Mouse (Mus musculus): Measurements from ENCODE around the gene 6030468B19Rik. TPM values are rescaled to one million over a fixed set of nuclear protein-coding genes. Genes with fewer than 3 reads are reported as not detected.
A peak's percentile ranks its signal among the peaks of the same experiment; 100 is the strongest.
"Not testable (repeated sequence)": the region's sequence is repeated elsewhere in the genome, so short reads cannot be mapped to it uniquely, and the experiment has no call there.

6030468B19Rik gene
- polyA plus RNA-seq, 1 experiment: not detected

DNA sequence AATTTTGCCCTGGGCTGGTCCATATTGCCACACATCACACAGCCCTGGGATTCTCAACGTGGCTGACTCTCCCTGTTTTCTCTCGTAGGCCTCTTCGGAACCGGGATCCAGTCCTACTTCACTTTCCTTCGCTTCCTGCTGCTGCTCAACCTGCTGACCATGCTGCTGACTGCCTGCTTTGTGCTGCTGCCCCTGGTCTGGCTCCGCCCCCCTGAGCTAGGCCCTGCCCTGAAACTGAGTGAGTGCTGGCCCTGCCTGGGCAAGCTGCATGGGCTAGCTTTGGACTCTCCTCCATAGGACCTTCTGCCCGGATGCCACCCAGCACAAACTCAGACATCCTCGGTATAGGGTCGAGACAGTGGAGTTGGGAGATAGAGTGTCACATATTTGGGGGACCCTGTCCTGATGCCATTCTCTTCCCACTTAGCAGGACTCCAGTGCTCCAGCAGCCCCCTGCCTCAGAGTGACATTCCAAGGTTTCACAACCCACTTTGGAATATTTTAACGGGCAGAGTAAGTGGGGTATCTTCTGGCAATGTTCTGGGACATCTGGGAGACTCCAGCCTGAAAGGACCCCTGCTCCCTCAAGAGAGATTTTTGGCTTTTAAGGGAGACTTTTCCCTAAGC, 13.7 kb upstream of the 6030468B19Rik start:
- Histone ChIP-seq H3K4me1 (ENCODE audit: control insufficient read depth, insufficient read depth, insufficient read length, low read length) (peaks cover 3% of the 10 kb centered on the region; the same call in 1 of the 2 replicates), H3K27ac (replicated peaks; ENCODE audit: low read depth, low read length) (peak overlapping the region; percentile 72), H3K4me3 (ENCODE audit: insufficient read depth, low read depth, low read length) (peak overlapping the region; percentile 65)

DNA sequence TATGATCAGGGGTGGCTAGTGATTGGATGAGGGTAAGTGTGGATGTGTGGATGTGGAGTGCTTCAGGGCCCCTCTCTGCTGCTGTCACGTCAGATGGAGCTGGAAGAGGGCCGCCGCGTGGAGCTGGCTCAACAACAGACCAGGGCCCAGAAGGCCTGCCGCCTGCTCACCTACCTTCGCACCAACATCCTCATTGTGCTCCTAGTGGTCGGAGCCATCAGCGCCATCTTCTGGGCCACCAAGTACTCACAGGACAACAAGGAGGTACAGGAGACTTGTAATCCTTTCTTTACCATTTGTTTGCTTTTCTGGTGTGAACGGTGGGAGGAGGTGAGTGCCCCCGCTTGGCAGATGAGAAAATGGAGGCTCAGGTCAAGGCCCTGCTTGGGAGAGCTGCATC, 11.2 kb upstream of the 6030468B19Rik start:
- H3K27ac ChIP-seq (replicated peaks; ENCODE audit: low read depth, low read length): no peak overlapping the region
- H3K4me1 ChIP-seq (ENCODE audit: control insufficient read depth, insufficient read depth, insufficient read length, low read length): no peaks in the 10 kb centered on the region; the same call in 1 of the 2 replicates
- H3K4me3 ChIP-seq (ENCODE audit: insufficient read depth, low read depth, low read length): no peak overlapping the region

DNA sequence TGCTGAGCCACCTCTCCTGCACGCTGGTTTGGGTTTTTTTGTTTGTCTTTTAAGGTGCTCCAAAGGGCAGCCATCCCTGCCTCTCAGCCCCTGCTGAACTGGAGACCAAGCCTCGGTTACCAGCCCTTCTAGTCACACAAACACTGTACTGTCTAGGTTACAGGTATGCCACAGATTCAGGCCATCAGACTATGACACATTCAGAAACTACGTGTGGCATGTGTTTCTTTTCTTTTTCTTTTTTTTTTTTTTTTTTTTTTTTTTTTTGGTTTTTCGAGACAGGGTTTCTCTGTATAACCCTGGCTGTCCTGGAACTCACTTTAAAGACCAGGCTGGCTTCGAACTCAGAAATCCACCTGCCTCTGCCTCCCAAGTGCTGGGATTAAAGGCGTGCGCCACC, 9.0 kb upstream of the 6030468B19Rik start:
- not testable (repeated sequence) for H3K4me3 ChIP-seq (ENCODE audit: insufficient read depth, low read depth, low read length); H3K27ac ChIP-seq (replicated peaks; ENCODE audit: low read depth, low read length); H3K4me1 ChIP-seq (ENCODE audit: control insufficient read depth, insufficient read depth, insufficient read length, low read length)

DNA sequence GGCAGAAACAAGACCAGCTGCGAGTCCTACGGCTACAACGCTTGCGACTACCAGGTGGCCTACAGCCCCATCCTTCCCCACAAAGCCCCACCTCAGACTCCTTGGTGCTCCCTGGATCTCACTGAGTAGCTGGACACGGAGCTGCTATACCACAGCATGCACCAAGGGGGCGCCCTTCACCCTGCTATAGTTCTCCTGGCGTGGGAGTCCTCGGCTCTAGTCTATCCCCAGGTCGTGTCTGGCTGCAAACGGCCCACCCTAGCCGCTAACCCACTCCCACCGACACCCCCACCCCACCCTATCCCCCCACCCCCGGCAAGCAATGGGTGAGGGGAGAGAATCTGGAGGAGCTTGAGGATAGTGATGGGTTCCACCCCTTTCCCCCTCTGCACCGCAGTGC, 7.2 kb upstream of the 6030468B19Rik start:
- no peak overlapping the region for H3K27ac ChIP-seq (replicated peaks; ENCODE audit: low read depth, low read length)
- no peaks in the 10 kb centered on the region for H3K4me1 ChIP-seq (ENCODE audit: control insufficient read depth, insufficient read depth, insufficient read length, low read length)
- no peak overlapping the region for H3K4me3 ChIP-seq (ENCODE audit: insufficient read depth, low read depth, low read length)

DNA sequence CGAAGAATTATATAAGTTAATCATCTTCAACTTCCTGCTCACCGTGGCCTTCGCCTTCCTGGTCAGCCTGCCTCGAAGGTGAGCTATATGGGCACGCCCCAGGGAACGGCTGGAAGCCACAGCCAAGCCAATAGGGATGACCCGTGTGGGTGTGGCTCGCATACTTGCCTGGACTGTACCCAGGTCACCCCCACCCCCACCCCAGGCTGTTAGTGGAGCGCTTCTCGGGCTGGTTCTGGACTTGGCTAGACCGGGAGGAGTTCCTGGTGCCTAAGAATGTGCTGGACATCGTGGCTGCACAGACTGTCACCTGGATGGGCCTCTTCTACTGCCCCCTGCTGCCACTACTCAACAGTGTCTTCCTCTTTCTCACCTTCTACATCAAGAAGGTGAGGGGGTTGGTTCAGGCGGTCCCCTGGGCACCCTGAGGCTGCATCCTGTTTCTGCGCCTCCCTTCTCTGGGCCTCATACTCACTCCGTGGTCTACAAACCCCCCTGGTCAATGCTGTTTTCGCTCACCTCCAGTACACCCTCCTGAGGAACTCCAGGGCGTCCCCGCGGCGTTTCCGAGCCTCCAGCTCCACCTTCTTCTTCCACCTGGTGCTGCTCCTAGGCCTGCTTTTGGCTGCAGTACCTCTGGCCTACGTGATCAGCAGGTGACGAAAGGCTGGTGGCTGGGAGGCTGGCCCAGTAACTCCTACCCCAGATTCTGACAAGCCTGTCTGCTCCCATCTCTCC, 6.6 kb upstream of the 6030468B19Rik start:
- no peak overlapping the region for H3K4me3 ChIP-seq (ENCODE audit: insufficient read depth, low read depth, low read length)
- no peaks in the 10 kb centered on the region for H3K4me1 ChIP-seq (ENCODE audit: control insufficient read depth, insufficient read depth, insufficient read length, low read length)
- no peak overlapping the region for H3K27ac ChIP-seq (replicated peaks; ENCODE audit: low read depth, low read length)

DNA sequence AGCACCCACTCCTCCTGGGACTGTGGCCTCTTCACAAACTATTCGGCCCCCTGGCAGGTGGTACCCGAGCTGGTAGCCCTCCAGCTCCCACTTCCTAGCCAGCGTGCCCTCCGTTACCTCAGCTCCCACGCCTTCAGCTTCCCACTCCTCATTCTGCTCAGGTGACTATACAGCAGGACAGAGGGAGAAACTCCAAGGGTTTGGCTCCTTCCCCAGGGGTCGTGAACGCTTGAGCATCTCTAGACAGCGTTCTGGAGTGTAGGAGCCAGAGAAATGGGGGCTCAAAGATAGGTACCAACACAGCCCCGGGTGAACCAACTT, 6.1 kb upstream of the 6030468B19Rik start:
- no peaks in the 10 kb centered on the region for H3K4me1 ChIP-seq (ENCODE audit: control insufficient read depth, insufficient read depth, insufficient read length, low read length)
- no peak overlapping the region for H3K27ac ChIP-seq (replicated peaks; ENCODE audit: low read depth, low read length)
- no peak overlapping the region for H3K4me3 ChIP-seq (ENCODE audit: insufficient read depth, low read depth, low read length)

DNA sequence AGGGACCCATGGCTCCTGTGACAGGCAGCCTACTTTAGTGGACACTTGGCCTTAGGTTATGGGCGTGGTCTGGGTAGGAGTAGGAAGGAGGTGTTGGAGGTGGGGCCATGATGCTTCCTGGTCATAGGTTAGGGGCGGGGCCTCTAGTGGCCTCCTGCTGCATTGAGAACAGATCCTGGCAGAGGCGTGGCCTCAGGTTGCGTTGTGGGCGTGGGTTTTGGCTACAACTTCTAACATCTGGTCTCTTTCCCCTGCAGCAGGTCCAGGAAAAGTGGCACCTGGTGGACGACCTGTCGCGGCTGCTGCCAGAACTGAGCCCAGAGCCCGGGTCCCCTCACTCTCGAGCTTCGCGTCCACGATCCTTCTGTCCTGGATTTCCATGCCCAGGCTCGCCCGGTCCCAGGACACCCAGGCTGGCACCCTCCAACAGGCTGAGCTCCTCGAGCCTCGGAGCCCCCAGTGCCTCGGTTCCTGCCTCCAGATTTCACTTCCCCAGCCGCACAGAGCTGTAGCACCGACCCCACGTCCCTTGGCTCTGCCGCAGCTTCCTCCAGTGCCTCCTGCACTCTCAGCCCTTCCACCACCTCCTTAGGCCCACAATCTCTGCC, 5.1 kb upstream of the 6030468B19Rik start:
- Histone ChIP-seq H3K27ac (replicated peaks; ENCODE audit: low read depth, low read length) (no peak overlapping the region), H3K4me1 (ENCODE audit: control insufficient read depth, insufficient read depth, insufficient read length, low read length) (no peaks in the 10 kb centered on the region), H3K4me3 (ENCODE audit: insufficient read depth, low read depth, low read length) (no peak overlapping the region)

DNA sequence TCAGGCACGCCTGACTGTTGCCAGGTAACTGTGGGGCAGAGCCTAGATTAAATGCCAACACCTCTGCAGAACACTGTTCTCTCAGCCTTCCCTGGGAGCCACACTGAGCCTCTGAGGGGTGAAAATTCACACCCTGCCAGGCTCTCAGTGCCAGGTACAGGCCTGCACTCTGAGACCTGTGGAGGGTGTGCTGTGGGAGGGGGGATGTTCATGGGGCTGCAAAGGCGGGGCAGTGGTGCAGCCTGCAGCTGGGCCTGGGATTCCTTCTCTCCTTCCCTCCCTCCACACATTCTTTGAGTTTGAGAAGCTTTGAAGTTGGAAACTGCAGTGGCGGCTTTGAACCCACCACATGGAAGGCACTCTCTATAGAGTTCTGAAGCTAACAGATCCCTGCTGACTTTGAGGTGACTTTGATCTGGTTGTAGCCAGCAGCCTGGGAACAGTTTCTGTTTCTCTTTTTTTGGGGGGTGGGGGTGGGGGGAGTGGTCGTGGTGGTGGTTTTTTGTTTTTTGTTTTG, 3.4 kb upstream of the 6030468B19Rik start:
- no peak overlapping the region for H3K4me3 ChIP-seq (ENCODE audit: insufficient read depth, low read depth, low read length)

DNA sequence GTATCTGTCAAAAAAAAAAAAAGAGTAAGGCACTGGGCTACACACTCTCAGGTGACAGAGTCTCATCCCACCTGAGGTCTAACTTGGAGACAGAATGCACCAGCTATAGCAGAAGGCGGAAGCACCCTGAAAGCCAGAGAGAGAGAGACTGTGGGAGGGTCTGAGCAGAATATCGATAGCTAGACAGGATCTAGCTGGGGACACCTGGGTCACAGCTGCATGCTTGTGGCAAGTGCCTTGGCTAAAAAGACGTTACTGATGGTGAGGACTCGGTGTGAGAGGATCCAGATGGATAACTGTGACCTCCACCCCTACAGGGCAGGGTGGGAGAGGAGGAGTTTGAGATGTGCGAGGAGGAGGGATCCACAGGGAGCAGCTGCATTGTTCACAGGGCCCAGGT, 506 bp upstream of the 6030468B19Rik start:
- no peaks in the 10 kb centered on the region; the same call in 1 of the 2 replicates for H3K4me1 ChIP-seq (ENCODE audit: control insufficient read depth, insufficient read depth, insufficient read length, low read length)
- no peak overlapping the region for H3K27ac ChIP-seq (replicated peaks; ENCODE audit: low read depth, low read length)
- H3K4me3 ChIP-seq (ENCODE audit: insufficient read depth, low read depth, low read length): no peak overlapping the region

More for the DNA sequence above, 3.4 kb upstream of the 6030468B19Rik start:
- Histone ChIP-seq H3K4me1 (ENCODE audit: control insufficient read depth, insufficient read depth, insufficient read length, low read length) (no peaks in the 10 kb centered on the region; the same call in 1 of the 2 replicates), H3K27ac (replicated peaks; ENCODE audit: low read depth, low read length) (no peak overlapping the region)

DNA sequence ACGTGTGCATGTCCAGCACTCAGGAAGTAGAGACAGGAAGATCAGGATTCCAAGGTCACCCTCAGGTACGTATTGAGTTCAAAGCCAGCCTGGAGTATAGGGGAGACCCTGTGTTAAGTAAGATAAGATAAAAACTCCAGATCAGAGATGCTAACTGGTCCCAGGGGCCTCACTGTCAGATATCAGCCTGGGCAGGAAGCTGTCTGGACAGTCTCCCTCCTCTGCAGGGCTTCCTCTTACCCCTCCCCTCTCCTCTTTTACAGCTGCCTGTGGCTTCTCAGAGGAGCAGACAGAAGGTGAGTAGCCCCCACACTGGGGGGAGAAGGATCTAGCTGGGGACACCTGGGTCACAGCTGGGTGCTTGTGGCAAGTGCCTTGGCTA, 691 bp downstream of the 6030468B19Rik start:
- Histone ChIP-seq H3K4me1 (ENCODE audit: control insufficient read depth, insufficient read depth, insufficient read length, low read length) (no peaks in the 10 kb centered on the region; the same call in 1 of the 2 replicates), H3K27ac (replicated peaks; ENCODE audit: low read depth, low read length) (no peak overlapping the region), H3K4me3 (ENCODE audit: insufficient read depth, low read depth, low read length) (no peak overlapping the region)

DNA sequence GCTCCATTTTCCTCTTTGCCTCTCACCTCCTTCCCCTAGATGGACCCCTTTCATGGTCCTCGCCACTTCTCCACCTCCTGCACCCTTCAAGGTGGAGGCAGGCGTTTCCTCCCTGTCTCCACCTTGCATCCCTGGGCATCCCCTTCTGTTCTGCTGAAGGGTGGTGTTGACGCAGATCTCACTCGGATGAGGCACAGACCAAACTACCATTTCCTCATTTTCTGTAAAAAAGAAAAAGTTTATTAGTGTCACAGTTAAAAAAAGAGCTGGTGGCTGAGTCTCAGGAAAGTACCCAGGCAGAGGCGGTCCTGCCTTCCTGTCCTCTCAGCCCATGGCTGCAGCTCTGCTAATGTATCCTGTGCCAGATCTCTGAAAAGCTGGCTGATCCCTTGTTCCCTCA, 1.7 kb downstream of the 6030468B19Rik start:
- H3K4me1 ChIP-seq (ENCODE audit: control insufficient read depth, insufficient read depth, insufficient read length, low read length): no peaks in the 10 kb centered on the region; the same call in 1 of the 2 replicates
- H3K4me3 ChIP-seq (ENCODE audit: insufficient read depth, low read depth, low read length): no peak overlapping the region
- H3K27ac ChIP-seq (replicated peaks; ENCODE audit: low read depth, low read length): no peak overlapping the region

DNA sequence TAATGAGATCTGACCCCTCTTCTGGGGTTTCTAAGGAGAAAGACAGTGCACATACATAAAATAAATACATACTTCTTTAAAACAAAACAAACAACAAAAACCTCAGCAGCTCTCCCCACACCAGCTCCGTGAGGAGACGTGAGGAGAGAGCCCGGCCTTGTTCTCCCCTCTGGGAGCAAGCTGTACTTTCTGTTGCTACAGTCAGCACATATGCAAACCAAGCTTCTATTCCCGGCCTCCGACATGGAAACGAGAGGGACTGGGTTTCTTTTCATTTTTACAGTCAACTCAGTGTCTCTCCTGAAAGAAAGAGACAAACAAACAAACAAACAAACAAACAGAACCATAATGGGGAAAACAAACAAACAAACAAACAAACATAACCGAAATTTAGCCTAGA, 2.6 kb downstream of the 6030468B19Rik start:
- Histone ChIP-seq H3K27ac (replicated peaks; ENCODE audit: low read depth, low read length) (no peak overlapping the region), H3K4me3 (ENCODE audit: insufficient read depth, low read depth, low read length) (no peak overlapping the region), H3K4me1 (ENCODE audit: control insufficient read depth, insufficient read depth, insufficient read length, low read length) (no peaks in the 10 kb centered on the region; the same call in 1 of the 2 replicates)

DNA sequence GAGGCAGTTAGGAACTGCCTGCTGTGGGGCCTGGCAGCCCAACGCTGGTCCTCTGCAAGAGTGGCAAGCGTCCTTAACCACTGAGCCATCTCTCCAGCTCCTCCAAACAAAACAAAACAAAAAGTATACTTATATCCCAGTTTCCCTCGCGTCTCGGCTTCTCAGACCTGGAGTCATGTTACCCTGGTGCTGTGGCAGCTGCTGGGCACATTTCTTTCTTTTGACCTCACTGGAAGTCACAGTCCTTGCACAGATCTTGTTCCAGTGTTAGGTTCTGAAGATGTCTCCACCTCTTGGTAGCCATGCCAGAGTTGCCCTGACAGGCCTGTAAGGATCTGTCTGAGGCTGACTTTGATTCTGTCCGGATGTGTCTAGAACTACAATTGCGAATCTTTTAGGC, 4.2 kb downstream of the 6030468B19Rik start:
- Histone ChIP-seq H3K27ac (replicated peaks; ENCODE audit: low read depth, low read length) (no peak overlapping the region), H3K4me1 (ENCODE audit: control insufficient read depth, insufficient read depth, insufficient read length, low read length) (no peaks in the 10 kb centered on the region; the same call in 1 of the 2 replicates), H3K4me3 (ENCODE audit: insufficient read depth, low read depth, low read length) (no peak overlapping the region)

DNA sequence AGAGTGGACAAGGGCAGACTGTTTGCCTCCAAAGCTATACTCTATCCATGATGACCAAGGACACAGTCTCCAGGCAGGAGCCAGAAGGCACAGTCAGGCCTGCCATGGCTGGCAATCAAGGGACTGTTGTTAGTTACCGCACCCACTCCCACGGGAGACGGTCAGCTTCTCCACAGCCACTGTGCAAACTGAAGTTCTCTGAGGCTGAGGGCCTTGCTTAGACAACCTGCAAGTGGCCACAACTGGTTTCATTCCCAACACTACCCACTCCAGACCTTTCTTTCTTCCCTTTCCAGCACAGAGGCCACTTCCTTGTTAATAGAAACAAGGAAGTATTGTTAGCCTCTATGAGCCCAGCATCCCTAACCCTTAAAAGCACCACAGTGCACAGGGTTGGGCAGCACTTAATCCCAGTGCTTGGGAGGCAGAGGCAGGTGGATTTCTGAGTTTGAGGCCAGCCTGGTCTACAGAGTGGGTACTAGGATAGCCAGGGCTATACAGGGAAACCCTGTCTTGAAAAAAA, 5.8 kb downstream of the 6030468B19Rik start:
- Histone ChIP-seq H3K4me3 (ENCODE audit: insufficient read depth, low read depth, low read length) (no peak overlapping the region), H3K27ac (replicated peaks; ENCODE audit: low read depth, low read length) (no peak overlapping the region), H3K4me1 (ENCODE audit: control insufficient read depth, insufficient read depth, insufficient read length, low read length) (no peaks in the 10 kb centered on the region; the same call in 1 of the 2 replicates)

DNA sequence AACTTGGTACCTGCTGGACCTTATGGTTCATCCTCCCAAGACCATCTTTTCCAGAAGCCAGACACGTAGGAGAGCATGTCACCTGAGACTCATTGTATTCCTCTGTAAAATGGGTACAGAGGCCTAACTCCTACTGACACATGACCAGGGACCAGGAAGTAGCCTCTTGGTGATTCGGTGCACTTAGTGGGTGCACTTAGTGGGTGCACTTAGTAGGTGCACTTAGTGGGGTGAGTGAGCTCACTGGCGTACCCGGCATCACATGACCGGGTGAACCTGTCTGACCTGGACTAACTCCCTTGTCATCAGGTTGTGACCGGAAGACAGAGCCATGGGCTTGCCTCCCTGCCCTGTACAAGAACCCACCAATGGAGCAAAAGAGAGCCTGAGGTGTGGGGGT, 9.3 kb downstream of the 6030468B19Rik start:
- Histone ChIP-seq H3K4me1 (ENCODE audit: control insufficient read depth, insufficient read depth, insufficient read length, low read length) (peaks cover 6% of the 10 kb centered on the region; the same call in 1 of the 2 replicates), H3K27ac (replicated peaks; ENCODE audit: low read depth, low read length) (no peak overlapping the region), H3K4me3 (ENCODE audit: insufficient read depth, low read depth, low read length) (no peak overlapping the region)
